Mouse (Mus musculus) thymus, postnatal 36 days (tissue): Measurements from ENCODE around the gene Wwox.

Experiments used
- DNase-seq, 2 experiments: peaks; one replicate each; pipeline ENCODE4 v3.0.0; 2022; ENCODE audit warnings: mixed read lengths in 2 of 2

The Wwox gene

GRCm38 (mm10) chr8:114603561-114603960 lies 164.1 kb downstream of the Wwox start:
- no peak for DNase-seq

- no peak for DNase-seq
Measured at GRCm38 (mm10) chr8:114604315-114604714, 164.9 kb downstream of the Wwox start.

GRCm38 (mm10) chr8:114605651-114606050 lies 166.2 kb downstream of the Wwox start:
- no peak for DNase-seq

- DNase-seq, result no peak
Measured at GRCm38 (mm10) chr8:114609330-114609729, 169.9 kb downstream of the Wwox start.

- DNase-seq, result no peak
Measured at GRCm38 (mm10) chr8:114611075-114611474, 171.6 kb downstream of the Wwox start.

- DNase-seq, result no peak
Measured at GRCm38 (mm10) chr8:114612091-114612490, 172.6 kb downstream of the Wwox start.

GRCm38 (mm10) chr8:114615413-114615812 lies 176.0 kb downstream of the Wwox start:
- no peak for DNase-seq

- no peak for DNase-seq
Measured at GRCm38 (mm10) chr8:114615908-114616307, 176.5 kb downstream of the Wwox start.

- no peak for DNase-seq
Measured at GRCm38 (mm10) chr8:114618908-114619508, 179.6 kb downstream of the Wwox start.

GRCm38 (mm10) chr8:114625402-114625801 lies 185.9 kb downstream of the Wwox start:
- DNase-seq, result no peak

GRCm38 (mm10) chr8:114626897-114627296 lies 187.4 kb downstream of the Wwox start:
- no peak for DNase-seq

GRCm38 (mm10) chr8:114629719-114630118 lies 190.3 kb downstream of the Wwox start:
- DNase-seq, result no peak

- no peak for DNase-seq
Measured at GRCm38 (mm10) chr8:114631087-114631486, 191.6 kb downstream of the Wwox start.

GRCm38 (mm10) chr8:114634151-114634550 lies 194.7 kb downstream of the Wwox start:
- DNase-seq, result no peak

- DNase-seq, result no peak
Measured at GRCm38 (mm10) chr8:114634669-114635410, 195.4 kb downstream of the Wwox start.

- no peak for DNase-seq
Measured at GRCm38 (mm10) chr8:114636376-114636775, 196.9 kb downstream of the Wwox start.

- no peak for DNase-seq
Measured at GRCm38 (mm10) chr8:114641809-114642208, 202.4 kb downstream of the Wwox start.

- DNase-seq, result no peak
Measured at GRCm38 (mm10) chr8:114650789-114651188, 211.3 kb downstream of the Wwox start.

- DNase-seq, result no peak
Measured at GRCm38 (mm10) chr8:114657789-114658188, 218.3 kb downstream of the Wwox start.

GRCm38 (mm10) chr8:114658475-114658874 lies 219.0 kb downstream of the Wwox start:
- DNase-seq, result no peak

GRCm38 (mm10) chr8:114663053-114663452 lies 223.6 kb downstream of the Wwox start:
- no peak for DNase-seq

- DNase-seq, result no peak
Measured at GRCm38 (mm10) chr8:114665521-114665920, 226.1 kb downstream of the Wwox start.

GRCm38 (mm10) chr8:114670801-114671200 lies 231.3 kb downstream of the Wwox start:
- no peak for DNase-seq

- DNase-seq, result no peak
Measured at GRCm38 (mm10) chr8:114671237-114671674, 231.8 kb downstream of the Wwox start.

GRCm38 (mm10) chr8:114673416-114673815 lies 234.0 kb downstream of the Wwox start:
- no peak for DNase-seq
